Mouse (Mus musculus): ENCODE results near the gene Mia. TPM values are rescaled to one million over a fixed set of nuclear protein-coding genes. Genes with fewer than 3 reads are reported as not detected.

Mia gene
- total RNA-seq, 2 experiments from 2014 or later = 2.3 to 2.4 TPM

GRCm38 (mm10) chr7:27189271-27189931, 8.4 kb upstream of the Mia start:
- DNase-seq = no peak
- intact Hi-C loops (cut with DNase I) = no loop called here

GRCm38 (mm10) chr7:27185986-27186385, 5.0 kb upstream of the Mia start:
- no peak for DNase-seq
- intact Hi-C loops (cut with DNase I) = no loop called here

GRCm38 (mm10) chr7:27184964-27185363, 4.0 kb upstream of the Mia start:
- intact Hi-C loops (cut with DNase I) = no loop called here
- DNase-seq = no peak

GRCm38 (mm10) chr7:27182498-27182897, 1.5 kb upstream of the Mia start:
- intact Hi-C loops (cut with DNase I) = no loop called here
- DNase-seq = no peak

- intact Hi-C loops (cut with DNase I) = no loop called here
- DNase-seq = peak; percentile 77
Measured at GRCm38 (mm10) chr7:27180036-27180435, 921 bp downstream of the Mia start.

- DNase-seq = no peak
- intact Hi-C loops (cut with DNase I) = no loop called here
Measured at GRCm38 (mm10) chr7:27179217-27179918, 1.6 kb downstream of the Mia start.

GRCm38 (mm10) chr7:27178324-27179216, 2.4 kb downstream of the Mia start, which contains the start of gene Rab4b:
Rab4b (minus strand) TSS chr7:27178896.
- intact Hi-C loops (cut with DNase I) = no loop called here
- DNase-seq = peak; percentile 99

- no peak for DNase-seq
- intact Hi-C loops (cut with DNase I) = no loop called here
Measured at GRCm38 (mm10) chr7:27177942-27178323, 3.0 kb downstream of the Mia start.

GRCm38 (mm10) chr7:27174896-27175295, 6.1 kb downstream of the Mia start:
- intact Hi-C loops (cut with DNase I) = no loop called here
- no peak for DNase-seq

GRCm38 (mm10) chr7:27174496-27174895, 6.5 kb downstream of the Mia start:
- DNase-seq = no peak
- intact Hi-C loops (cut with DNase I) = no loop called here

GRCm38 (mm10) chr7:27170981-27171380, 10.0 kb downstream of the Mia start:
- DNase-seq = no peak
- intact Hi-C loops (cut with DNase I) = no loop called here

GRCm38 (mm10) chr7:27168371-27168770, 12.6 kb downstream of the Mia start:
- DNase-seq = no peak
- intact Hi-C loops (cut with DNase I) = no loop called here

GRCm38 (mm10) chr7:27167475-27168094, 13.4 kb downstream of the Mia start:
- intact Hi-C loops (cut with DNase I) = no loop called here

GRCm38 (mm10) chr7:27166614-27167474, 14.1 kb downstream of the Mia start, which contains the start of gene Egln2:
Egln2 (minus strand) TSS chr7:27166802.
- intact Hi-C loops (cut with DNase I) = no loop called here
- peak; percentile 98 for DNase-seq

More at GRCm38 (mm10) chr7:27167475-27168094, 13.4 kb downstream of the Mia start:
- no peak for DNase-seq

- peak; percentile 88 for DNase-seq
- intact Hi-C loops (cut with DNase I) = no loop called here
Measured at GRCm38 (mm10) chr7:27166229-27166613, 14.7 kb downstream of the Mia start.

- no peak for DNase-seq
- intact Hi-C loops (cut with DNase I) = no loop called here
Measured at GRCm38 (mm10) chr7:27165696-27166095, 15.3 kb downstream of the Mia start.

GRCm38 (mm10) chr7:27165007-27165655, 15.8 kb downstream of the Mia start:
- intact Hi-C loops (cut with DNase I) = no loop called here
- DNase-seq = peak; percentile 43

- intact Hi-C loops (cut with DNase I) = no loop called here
- DNase-seq = no peak
Measured at GRCm38 (mm10) chr7:27164112-27164947, 16.6 kb downstream of the Mia start.

- no peak for DNase-seq
- intact Hi-C loops (cut with DNase I) = no loop called here
Measured at GRCm38 (mm10) chr7:27163450-27163805, 17.5 kb downstream of the Mia start.

Data from left cerebral cortex, postnatal 4 days (tissue).